Mouse (Mus musculus) CH12.LX (cell line): ENCODE measurements around the gene Lrmda. TPM values are rescaled to one million over a fixed set of nuclear protein-coding genes. Genes with fewer than 3 reads are reported as not detected.

Source experiments
- DNase-seq: peaks from one replicate; pipeline ENCODE4 v3.0.0-alpha.2; 2013; ENCODE audit errors: extremely low read depth
- H3K27ac ChIP-seq: 2 replicates; pipeline ENCODE4 v1.5.1; 2012; ENCODE audit warnings: low read depth, mild to moderate bottlenecking, control low read depth, moderate library complexity; ENCODE audit not compliant: insufficient read depth
- H3K27me3 ChIP-seq: replicated peaks from 2 replicates; pipeline ENCODE3; 2012; ENCODE audit warnings: inconsistent platforms
- H3K36me3 ChIP-seq, 2 experiments: replicated peaks in 1 of 2; 2 replicates each; pipeline versions ENCODE3 to v1.6.1; 2012; ENCODE audit warnings: inconsistent platforms in 1 of 2, low read length in 1 of 2, mild to moderate bottlenecking in 1 of 2, mixed read lengths in 1 of 2, moderate library complexity in 1 of 2; ENCODE audit not compliant: control insufficient read depth in 1 of 2, insufficient read depth in 1 of 2
- H3K4me1 ChIP-seq, 2 experiments: 2 replicates each; pipeline ENCODE4 v1.6.1; 2012; ENCODE audit warnings: inconsistent platforms in 1 of 2, moderate library complexity in 1 of 2; ENCODE audit not compliant: insufficient read depth in 2 of 2, control insufficient read depth in 1 of 2
- H3K4me2 ChIP-seq: 2 replicates; pipeline ENCODE4 v1.6.1; 2012; ENCODE audit warnings: low read depth, mild to moderate bottlenecking, control low read depth; ENCODE audit not compliant: poor library complexity, insufficient read depth, severe bottlenecking
- H3K4me3 ChIP-seq, 3 experiments: fragments of 150-350 bp in 1 of 3; sonication (generic) in 1 of 3; replicated peaks in 1 of 3; 2 replicates each; pipeline versions ENCODE3 to v1.5.1; 2011 to 2012; ENCODE audit warnings: low read depth in 2 of 3, low read length in 2 of 3, mild to moderate bottlenecking in 2 of 3, moderate library complexity in 2 of 3, control low read depth in 1 of 3, improper control_type of control experiment in 1 of 3, inconsistent platforms in 1 of 3, mixed read lengths in 1 of 3; ENCODE audit not compliant: poor library complexity in 1 of 3
- H3K79me2 ChIP-seq: replicated peaks from 2 replicates; pipeline ENCODE4 v1.6.1; 2012; ENCODE audit warnings: mild to moderate bottlenecking, moderate library complexity; ENCODE audit not compliant: control insufficient read depth, poor library complexity, insufficient read depth, severe bottlenecking; ENCODE audit errors: extremely low read depth
- H3K9ac ChIP-seq: 2 replicates; pipeline ENCODE4 v1.6.1; 2012; ENCODE audit warnings: low read depth, mild to moderate bottlenecking, control low read depth, moderate library complexity; ENCODE audit not compliant: insufficient read depth
- H3K9me3 ChIP-seq: replicated peaks from 2 replicates; pipeline ENCODE3; 2012; ENCODE audit warnings: low read length, inconsistent platforms, mixed read lengths
- CHD1 ChIP-seq: IDR thresholded peaks from 2 replicates; pipeline ENCODE4 v1.6.1; 2012; ENCODE audit warnings: low read depth, low read length, improper control_type of control experiment, inconsistent platforms
- IRF4 ChIP-seq: IDR thresholded peaks from 2 replicates; pipeline ENCODE4 v1.6.1; 2014; ENCODE audit warnings: low read depth, mild to moderate bottlenecking, inconsistent platforms, low read length, improper control_type of control experiment
- JUND ChIP-seq: conservative IDR thresholded peaks from 2 replicates; pipeline ENCODE4 v1.6.1; 2011; ENCODE audit warnings: low read depth, low read length, improper control_type of control experiment
- MAFK ChIP-seq: IDR thresholded peaks from 2 replicates; pipeline ENCODE4 v1.6.1; 2011; ENCODE audit warnings: low read length, improper control_type of control experiment; ENCODE audit not compliant: insufficient replicate concordance
- MAZ ChIP-seq: IDR thresholded peaks from 2 replicates; pipeline ENCODE4 v1.6.1; 2012; ENCODE audit warnings: low read depth, mild to moderate bottlenecking, inconsistent platforms, low read length, improper control_type of control experiment, moderate library complexity
- MXI1 ChIP-seq: IDR thresholded peaks from 2 replicates; pipeline ENCODE4 v1.6.1; 2011; ENCODE audit warnings: mild to moderate bottlenecking, low read depth, low read length, improper control_type of control experiment
- NRF1 ChIP-seq: IDR thresholded peaks from 2 replicates; pipeline ENCODE4 v1.6.1; 2014; ENCODE audit warnings: low read depth, mild to moderate bottlenecking, inconsistent platforms, low read length, improper control_type of control experiment, moderate library complexity
- POLR2AphosphoS2 ChIP-seq: IDR thresholded peaks from 2 replicates; pipeline ENCODE4 v1.6.1; 2011; ENCODE audit warnings: low read depth, low read length, improper control_type of control experiment
- RAD21 ChIP-seq: IDR thresholded peaks from 2 replicates; pipeline ENCODE4 v1.6.1; 2011; ENCODE audit warnings: low read depth, mild to moderate bottlenecking, low read length, improper control_type of control experiment, moderate library complexity
- RCOR1 ChIP-seq: conservative IDR thresholded peaks from 2 replicates; pipeline ENCODE4 v1.6.1; 2012; ENCODE audit warnings: low read depth, mild to moderate bottlenecking, inconsistent platforms, low read length, improper control_type of control experiment
- SIN3A ChIP-seq: IDR thresholded peaks from 2 replicates; pipeline ENCODE4 v1.6.1; 2012; ENCODE audit warnings: low read length, improper control_type of control experiment, inconsistent platforms
- SMC3 ChIP-seq: IDR thresholded peaks from 2 replicates; pipeline ENCODE4 v1.6.1; 2011; ENCODE audit warnings: low read depth, low read length, improper control_type of control experiment
- TCF12 ChIP-seq: IDR thresholded peaks from 2 replicates; pipeline ENCODE4 v1.6.1; 2014; ENCODE audit warnings: low read depth, mild to moderate bottlenecking, inconsistent platforms, low read length, improper control_type of control experiment
- USF1 ChIP-seq: IDR thresholded peaks from 2 replicates; pipeline ENCODE4 v1.6.1; 2014; ENCODE audit warnings: low read depth, mild to moderate bottlenecking, inconsistent platforms, low read length, improper control_type of control experiment
- ZKSCAN1 ChIP-seq: IDR thresholded peaks from 2 replicates; pipeline ENCODE4 v1.6.1; 2012; ENCODE audit warnings: low read depth, inconsistent platforms, low read length, improper control_type of control experiment, borderline replicate concordance
- ZMIZ1 ChIP-seq: IDR thresholded peaks from 2 replicates; pipeline ENCODE4 v1.6.1; 2012; ENCODE audit warnings: low read depth, mild to moderate bottlenecking, inconsistent platforms, low read length, improper control_type of control experiment
- ZNF384 ChIP-seq: IDR thresholded peaks from 2 replicates; pipeline ENCODE4 v1.6.1; 2012; ENCODE audit warnings: low read depth, low read length, improper control_type of control experiment, inconsistent platforms
- dilution Hi-C: fragments of 300-500 bp; cut with MboI; formaldehyde crosslinking; loops from 2 replicates; pipeline ENCODE4 v1.14.3; 2020; ENCODE audit warnings: low sequenced_read_pairs; ENCODE audit not compliant: extremely low pct_unique_long_range_greater_than_20kb, extremely low pct_ligation_motif_present
- in situ Hi-C: fragments of 300-500 bp; cut with MboI; formaldehyde crosslinking; loops from 3 replicates; pipeline ENCODE4 v1.14.3; 2019; ENCODE audit warnings: low sequenced_read_pairs, low pct_ligation_motif_present, low pct_unique_long_range_greater_than_20kb, mixed read lengths
- polyA plus RNA-seq: library from polyadenylated mRNA; unstranded; fragments of >175 nt; gene quantifications from 2 replicates; pipeline ENCODE4 v1.2.1, GENCODE M21; 2012; ENCODE audit warnings: low read depth; ENCODE audit not compliant: insufficient read length
- total RNA-seq, 2 experiments: library from RNA; depleted of rRNA; stranded (reverse); fragments of 300-350 nt in 1 of 2; fragments of >200 nt in 1 of 2; gene quantifications; 2 replicates each; pipeline ENCODE4 v1.2.3; 2012 to 2014

Gene Lrmda
- total and polyA plus RNA-seq, 3 experiments: 0.89 to 3.7 (median 1.9) TPM

DNA sequence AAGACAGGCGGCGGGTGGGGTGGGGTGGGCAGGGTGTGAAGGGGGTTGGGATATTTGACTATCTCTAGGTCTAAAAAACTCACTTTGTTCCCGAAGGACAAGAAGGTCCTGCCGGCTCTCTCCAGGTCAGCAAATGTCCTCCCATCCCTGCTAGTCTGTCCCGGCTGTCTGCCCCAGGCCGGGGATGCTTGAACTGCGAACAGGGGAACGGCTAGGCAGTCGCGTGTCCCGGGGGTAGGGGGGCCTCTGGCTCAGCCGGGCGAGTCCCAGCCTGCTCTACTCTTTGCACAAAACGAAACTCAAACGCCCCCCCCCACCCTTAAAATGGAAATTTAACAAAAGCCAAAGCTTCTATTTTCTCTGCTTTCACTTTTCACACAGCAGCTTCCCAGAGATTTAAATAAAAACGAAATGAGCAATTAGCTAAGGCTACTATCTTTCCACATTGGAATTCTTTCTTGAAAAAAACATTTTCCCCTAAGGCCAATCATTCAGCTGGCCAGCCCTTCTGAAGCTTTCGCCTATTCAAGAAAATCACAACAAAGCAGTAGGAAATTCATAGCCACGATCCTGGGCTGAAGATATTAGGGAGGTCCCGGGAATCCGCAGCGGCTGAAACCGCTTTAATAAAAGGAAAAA, 36.1 kb upstream of the Lrmda start:
- H3K27ac ChIP-seq: no peak overlapping the region
- no peaks in the 10 kb centered on the region for H3K4me1 ChIP-seq
- dilution Hi-C loops (no loop called here), in situ Hi-C loops (no loop called here)
- no peak for DNase-seq
- H3K79me2 ChIP-seq: no peaks in the 10 kb centered on the region
- TF ChIP-seq ZMIZ1 (no peak), IRF4 (peak; percentile 29; the same call in 1 of the 2 replicates)
- H3K9me3 ChIP-seq: peaks cover 44% of the 10 kb centered on the region
- no peak overlapping the region for H3K9ac ChIP-seq
- H3K27me3 ChIP-seq: no peaks in the 10 kb centered on the region
- no peak overlapping the region for H3K4me3 ChIP-seq
- H3K36me3 ChIP-seq: no peaks in the 10 kb centered on the region
- H3K4me2 ChIP-seq: peak overlapping the region; percentile 16; the same call in 1 of the 2 replicates

DNA sequence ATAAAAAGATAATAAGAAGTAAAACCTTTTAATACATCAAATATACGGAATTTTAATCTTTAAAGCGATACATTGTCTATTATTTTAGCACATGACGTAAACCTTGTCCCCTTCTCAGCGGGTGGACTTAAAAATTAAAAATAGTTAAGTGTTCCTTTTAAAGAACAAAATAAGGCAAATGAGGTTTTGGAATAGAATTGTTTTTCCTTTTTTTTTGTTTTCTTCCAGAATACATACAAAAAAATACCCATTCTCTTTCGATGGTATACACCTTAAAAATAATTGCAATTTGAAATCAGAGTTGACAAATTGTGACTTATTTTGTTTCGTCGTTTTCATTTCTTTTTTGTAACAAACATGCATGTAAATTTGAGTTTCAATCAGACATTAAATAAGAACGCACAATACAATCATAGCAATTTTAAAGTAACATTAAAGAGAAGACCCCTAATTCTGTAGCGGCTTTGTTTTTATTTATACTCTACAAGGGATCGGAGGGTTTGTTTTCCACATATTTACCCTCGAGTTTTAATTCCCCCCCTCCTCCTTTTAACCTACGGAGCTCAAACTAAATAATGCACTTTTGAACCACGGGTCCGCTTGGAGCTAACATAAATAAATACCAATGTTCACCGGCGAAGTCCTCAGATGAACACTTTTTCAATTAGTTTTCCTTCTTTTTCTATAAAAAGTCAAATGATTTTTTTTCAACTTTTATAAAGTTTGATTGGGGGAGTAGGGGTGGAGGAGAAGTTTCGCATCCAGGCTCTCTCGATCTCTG, 35.4 kb upstream of the Lrmda start:
- Histone ChIP-seq H3K4me2 (no peak overlapping the region), H3K79me2 (no peaks in the 10 kb centered on the region), H3K4me3 (no peak overlapping the region), H3K9me3 (peaks cover 51% of the 10 kb centered on the region), H3K4me1 (no peaks in the 10 kb centered on the region), H3K27ac (no peak overlapping the region), H3K27me3 (no peaks in the 10 kb centered on the region), H3K9ac (no peak overlapping the region), H3K36me3 (no peaks in the 10 kb centered on the region)
- in situ Hi-C loops (no loop called here), dilution Hi-C loops (no loop called here)
- DNase-seq: no peak
- TF ChIP-seq SIN3A (no peak), ZKSCAN1 (no peak), USF1 (no peak)

DNA sequence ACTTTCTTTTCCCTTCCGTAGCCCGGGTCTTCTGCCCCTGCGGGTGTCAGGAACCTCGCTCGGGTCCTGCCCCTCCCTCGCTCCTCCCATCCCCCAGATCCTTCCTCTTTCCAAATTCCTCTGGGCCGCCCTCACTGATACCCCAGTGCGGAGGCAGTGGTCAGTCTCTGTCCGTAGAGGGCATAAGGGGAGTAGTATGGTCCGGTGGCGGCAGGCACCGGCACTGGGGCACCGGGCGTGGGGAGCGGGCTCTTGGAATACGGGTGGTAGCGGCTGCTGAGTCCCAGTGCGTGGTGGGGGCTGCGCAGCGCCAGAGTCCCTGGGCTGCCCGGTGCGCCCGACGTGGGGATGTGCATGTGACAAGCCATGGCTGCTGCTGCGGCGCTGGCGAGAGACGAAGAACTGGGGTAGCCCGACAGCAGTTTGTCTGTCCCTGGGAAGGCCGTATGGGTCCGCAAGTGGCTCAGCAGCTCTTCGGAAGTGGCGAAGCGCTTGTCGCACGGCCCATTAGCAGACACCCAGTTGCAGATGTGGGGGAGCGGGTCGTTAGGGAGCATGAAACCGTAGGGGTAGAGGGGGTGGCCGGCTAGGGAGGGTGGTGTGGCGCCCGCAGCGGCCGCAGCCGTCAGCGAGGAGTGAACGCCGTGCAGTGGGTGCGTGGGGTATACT, 34.6 kb upstream of the Lrmda start:
- in situ Hi-C loops (no loop called here), dilution Hi-C loops (no loop called here)
- no peaks in the 10 kb centered on the region for H3K27me3 ChIP-seq
- no peak for DNase-seq
- TF ChIP-seq ZNF384 (no peak), SMC3 (no peak), CHD1 (no peak), MXI1 (no peak), MAFK (no peak), RAD21 (no peak), RCOR1 (no peak), SIN3A (no peak), TCF12 (no peak), NRF1 (no peak), JUND (no peak), MAZ (no peak), POLR2AphosphoS2 (no peak)
- no peaks in the 10 kb centered on the region for H3K36me3 ChIP-seq
- H3K79me2 ChIP-seq: no peaks in the 10 kb centered on the region
- H3K4me1 ChIP-seq: no peaks in the 10 kb centered on the region
- H3K9ac ChIP-seq: no peak overlapping the region
- H3K9me3 ChIP-seq: peaks cover 57% of the 10 kb centered on the region
- no peak overlapping the region for H3K4me2 ChIP-seq
- no peak overlapping the region for H3K4me3 ChIP-seq
- H3K27ac ChIP-seq: no peak overlapping the region
